Mouse (Mus musculus) intestine, embryonic 15.5 days (tissue): ENCODE measurements around the gene Mxd1. TPM values are rescaled to one million over a fixed set of nuclear protein-coding genes. Genes with fewer than 3 reads are reported as not detected.
A peak's percentile ranks its signal among the peaks of the same experiment; 100 is the strongest.

Source experiments
- ATAC-seq: fragments of 200-750 bp; cut with Nextera tagmentation; 2 replicates; pipeline ENCODE4 v1.8.0; 2017; ENCODE audit warnings: moderate TSS enrichment, moderate library complexity
- H3K27ac ChIP-seq: fragments of 300-500 bp; sonication (generic); 2 replicates; pipeline ENCODE4 v1.5.1; 2015; ENCODE audit warnings: mild to moderate bottlenecking, inconsistent platforms
- H3K27me3 ChIP-seq: fragments of 300-500 bp; sonication (generic); replicated peaks from 2 replicates; pipeline ENCODE4 v1.6.1; 2015; ENCODE audit warnings: inconsistent platforms
- H3K36me3 ChIP-seq: fragments of 300-500 bp; sonication (generic); 2 replicates; pipeline ENCODE4 v1.6.1; 2015; ENCODE audit warnings: inconsistent platforms
- H3K4me1 ChIP-seq: fragments of 300-500 bp; sonication (generic); replicated peaks from 2 replicates; pipeline ENCODE4 v1.6.1; 2015; ENCODE audit warnings: inconsistent platforms
- H3K4me2 ChIP-seq: fragments of 300-500 bp; sonication (generic); replicated peaks from 2 replicates; pipeline ENCODE4 v1.6.1; 2015; ENCODE audit warnings: mild to moderate bottlenecking, inconsistent platforms
- H3K4me3 ChIP-seq: fragments of 300-500 bp; sonication (generic); replicated peaks from 2 replicates; pipeline ENCODE4 v1.5.1; 2015; ENCODE audit warnings: inconsistent platforms
- H3K9ac ChIP-seq: fragments of 300-500 bp; sonication (generic); 2 replicates; pipeline ENCODE4 v1.6.1; 2015; ENCODE audit warnings: inconsistent platforms
- H3K9me3 ChIP-seq: fragments of 300-500 bp; sonication (generic); 2 replicates; pipeline ENCODE4 v1.6.1; 2016; ENCODE audit warnings: inconsistent platforms
- WGBS: fragments of 180-500 bp; shearing (Covaris S2); methylation state at CpG from one replicate; pipeline ENCODE4 v1.1.7; 2015; 5-methylcytosine and 5-hydroxymethylcytosine counted together
- polyA plus RNA-seq: library from polyadenylated mRNA; unstranded; fragments of >200 nt; fragmentation: Nextera tagmentation; extraction: Ambion mirVana; gene quantifications from 2 replicates; pipeline ENCODE4 v1.2.1, GENCODE M21; 2015

The Mxd1 gene
- polyA plus RNA-seq, 1 experiment from 2014 or later, result 13.8 TPM

DNA sequence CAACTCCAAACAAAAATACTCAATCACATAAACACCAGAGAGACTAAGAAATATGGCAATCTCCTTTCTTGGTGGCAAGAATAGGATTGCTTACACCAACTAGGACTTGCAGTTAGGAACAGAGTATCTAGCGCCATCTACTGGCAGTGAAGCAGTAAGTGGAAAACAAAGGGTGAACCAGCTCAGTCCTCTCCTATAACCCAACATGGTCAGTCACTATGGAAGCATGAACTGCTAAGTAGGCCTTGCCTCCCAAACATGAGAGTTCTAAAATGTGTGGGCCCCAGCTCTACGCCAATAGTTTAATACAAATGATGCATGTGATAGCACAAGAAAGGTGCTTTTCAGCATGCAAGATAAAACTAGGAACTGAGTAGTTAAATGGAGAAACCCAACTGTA, 1.9 kb upstream of the Mxd1 start:
- ATAC-seq, result no peak
- H3K27ac ChIP-seq, result no peak overlapping the region
- H3K9me3 ChIP-seq, result no peaks in the 10 kb centered on the region
- H3K4me2 ChIP-seq, result no peak overlapping the region
- WGBS, result 11% methylated on average over 2 of the region's 2 CpGs
- H3K36me3 ChIP-seq, result peaks cover 12% of the 10 kb centered on the region
- H3K9ac ChIP-seq, result no peak overlapping the region
- peaks cover 7% of the 10 kb centered on the region; the same call in 1 of the 2 replicates for H3K4me1 ChIP-seq
- no peak overlapping the region for H3K4me3 ChIP-seq
- H3K27me3 ChIP-seq, result no peaks in the 10 kb centered on the region

DNA sequence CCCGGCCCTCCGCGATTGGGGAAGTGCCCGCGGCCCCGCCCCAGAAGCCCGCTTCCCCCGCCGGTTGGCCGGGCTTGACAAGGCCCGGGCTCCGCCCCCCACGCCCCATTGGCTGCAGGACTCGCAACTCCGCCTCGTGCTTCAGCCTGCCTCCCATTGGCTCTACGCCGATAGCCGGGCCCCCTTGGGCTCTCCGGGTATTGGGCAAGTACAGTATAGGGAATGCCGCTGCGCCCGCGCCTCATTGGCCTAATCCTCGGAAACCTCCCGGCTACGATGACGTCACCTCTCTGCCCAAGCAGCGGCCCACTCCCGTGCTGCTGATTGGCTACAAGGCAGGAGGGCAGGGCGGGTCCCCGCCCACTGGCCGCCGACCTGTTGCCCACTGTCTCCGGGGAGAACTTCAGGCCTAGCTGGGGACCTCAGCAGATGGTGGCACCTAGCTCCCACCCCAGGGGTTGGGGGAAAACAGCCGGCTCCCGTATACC, 323 bp upstream of the Mxd1 start:
- under 1% methylated on average over 37 of the region's 37 CpGs for WGBS

DNA sequence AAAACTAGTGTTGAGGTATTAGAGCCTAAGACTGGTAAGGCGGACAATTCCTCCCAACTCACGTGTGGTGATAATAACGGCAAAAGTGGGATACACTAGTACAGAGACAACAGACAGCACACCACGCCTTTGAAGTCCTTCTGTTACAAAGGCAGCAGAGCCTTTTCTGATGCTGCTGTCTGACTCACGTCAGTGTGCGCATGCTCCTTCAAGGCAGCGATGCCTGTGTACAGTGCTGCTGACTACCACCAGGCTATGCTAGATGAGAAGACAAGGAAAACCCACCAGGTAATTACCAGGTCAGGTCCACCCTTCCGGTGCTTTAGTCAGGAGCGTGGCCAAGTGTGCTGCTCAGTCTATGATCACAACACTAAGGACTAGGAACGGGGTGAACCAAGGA, 1.9 kb downstream of the Mxd1 start:
- no peaks in the 10 kb centered on the region for H3K9me3 ChIP-seq
- H3K4me2 ChIP-seq, result peak overlapping the region; percentile 87; the same call in 1 of the 2 replicates
- H3K4me1 ChIP-seq, result peaks cover 7% of the 10 kb centered on the region; the same call in 1 of the 2 replicates
- peaks cover 14% of the 10 kb centered on the region; the same call in 1 of the 2 replicates for H3K36me3 ChIP-seq
- no peak overlapping the region for H3K27ac ChIP-seq
- ATAC-seq, result no peak
- WGBS, result 92% methylated on average over 10 of the region's 10 CpGs
- H3K27me3 ChIP-seq, result no peaks in the 10 kb centered on the region
- no peak overlapping the region; the same call in 1 of the 2 replicates for H3K9ac ChIP-seq
- H3K4me3 ChIP-seq, result no peak overlapping the region

More for the DNA sequence above, 323 bp upstream of the Mxd1 start:
- H3K4me1 ChIP-seq, result peaks cover 7% of the 10 kb centered on the region; the same call in 1 of the 2 replicates
- H3K9me3 ChIP-seq, result no peaks in the 10 kb centered on the region
- peak overlapping the region; percentile 86 for H3K4me2 ChIP-seq
- ATAC-seq, result peak; percentile 100
- H3K4me3 ChIP-seq, result peak overlapping the region; percentile 97
- H3K9ac ChIP-seq, result peak overlapping the region; percentile 83
- H3K27me3 ChIP-seq, result no peaks in the 10 kb centered on the region
- H3K36me3 ChIP-seq, result peaks cover 12% of the 10 kb centered on the region; the same call in 1 of the 2 replicates
- peak overlapping the region; percentile 66 for H3K27ac ChIP-seq

DNA sequence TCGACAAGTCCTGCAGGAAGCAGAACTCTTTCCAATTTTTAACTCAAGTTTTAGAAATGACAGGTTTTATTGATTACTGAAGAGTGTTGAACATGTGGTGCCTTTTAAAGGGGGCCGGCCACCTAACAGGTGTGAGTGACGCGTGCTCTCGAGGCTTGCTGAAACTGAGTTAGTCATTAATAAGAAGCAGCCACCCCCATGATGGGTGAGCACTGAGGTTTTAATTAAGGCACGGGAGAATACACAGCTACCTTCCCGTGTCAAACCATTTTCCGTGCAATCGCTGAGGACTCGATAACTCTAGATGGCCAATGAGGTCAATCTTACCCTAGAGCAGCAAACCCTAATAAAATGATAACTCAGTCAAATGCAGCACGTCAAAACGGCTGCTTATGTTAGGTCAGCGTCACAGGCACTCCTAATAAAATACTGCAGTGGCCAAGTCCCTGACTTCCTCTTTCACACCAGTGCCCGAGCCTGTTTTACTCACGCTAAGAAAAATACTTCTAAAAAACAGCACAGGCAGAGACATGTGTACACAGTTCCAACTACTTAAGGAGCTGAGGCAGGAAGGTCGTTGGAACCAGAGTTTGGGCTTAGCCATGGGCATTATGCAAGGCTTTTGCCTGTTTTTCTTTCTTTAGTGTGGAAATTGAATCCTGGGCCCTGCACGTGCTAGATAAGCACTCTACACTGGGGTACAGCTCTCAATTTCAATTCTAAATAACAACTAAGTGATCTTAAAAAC, 3.2 kb downstream of the Mxd1 start:
- 80% methylated on average over 17 of the region's 17 CpGs for WGBS
- H3K4me3 ChIP-seq, result no peak overlapping the region
- no peak overlapping the region for H3K9ac ChIP-seq
- H3K4me2 ChIP-seq, result no peak overlapping the region
- H3K36me3 ChIP-seq, result peaks cover 19% of the 10 kb centered on the region
- no peaks in the 10 kb centered on the region for H3K9me3 ChIP-seq
- no peak overlapping the region for H3K27ac ChIP-seq
- peaks cover 7% of the 10 kb centered on the region; the same call in 1 of the 2 replicates for H3K4me1 ChIP-seq
- ATAC-seq, result no peak
- no peaks in the 10 kb centered on the region for H3K27me3 ChIP-seq

DNA sequence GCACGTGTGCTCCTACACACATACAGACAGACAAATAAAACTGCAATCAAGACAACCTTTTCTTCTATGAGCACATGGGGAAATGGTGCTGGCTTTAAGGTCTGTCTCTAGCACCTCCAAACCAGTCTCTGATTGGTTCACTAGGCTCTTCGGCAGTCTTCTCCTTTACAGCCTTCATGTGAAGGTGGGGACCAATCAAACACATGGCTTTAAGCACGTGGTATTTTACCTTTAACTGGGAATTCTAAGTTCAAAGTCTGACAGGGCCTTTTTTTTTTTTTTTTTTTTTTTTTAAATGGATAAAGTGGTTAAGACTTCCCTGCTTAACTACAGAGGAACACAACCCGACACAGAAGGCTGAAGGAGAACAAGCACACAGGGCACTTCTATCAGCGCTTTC, 3.9 kb downstream of the Mxd1 start:
- Histone ChIP-seq H3K4me1 (peaks cover 7% of the 10 kb centered on the region; the same call in 1 of the 2 replicates), H3K9me3 (no peaks in the 10 kb centered on the region), H3K9ac (no peak overlapping the region), H3K27ac (no peak overlapping the region), H3K4me2 (no peak overlapping the region), H3K36me3 (peaks cover 19% of the 10 kb centered on the region), H3K27me3 (no peaks in the 10 kb centered on the region), H3K4me3 (no peak overlapping the region)
- 68% methylated on average over 5 of the region's 5 CpGs for WGBS
- no peak for ATAC-seq

DNA sequence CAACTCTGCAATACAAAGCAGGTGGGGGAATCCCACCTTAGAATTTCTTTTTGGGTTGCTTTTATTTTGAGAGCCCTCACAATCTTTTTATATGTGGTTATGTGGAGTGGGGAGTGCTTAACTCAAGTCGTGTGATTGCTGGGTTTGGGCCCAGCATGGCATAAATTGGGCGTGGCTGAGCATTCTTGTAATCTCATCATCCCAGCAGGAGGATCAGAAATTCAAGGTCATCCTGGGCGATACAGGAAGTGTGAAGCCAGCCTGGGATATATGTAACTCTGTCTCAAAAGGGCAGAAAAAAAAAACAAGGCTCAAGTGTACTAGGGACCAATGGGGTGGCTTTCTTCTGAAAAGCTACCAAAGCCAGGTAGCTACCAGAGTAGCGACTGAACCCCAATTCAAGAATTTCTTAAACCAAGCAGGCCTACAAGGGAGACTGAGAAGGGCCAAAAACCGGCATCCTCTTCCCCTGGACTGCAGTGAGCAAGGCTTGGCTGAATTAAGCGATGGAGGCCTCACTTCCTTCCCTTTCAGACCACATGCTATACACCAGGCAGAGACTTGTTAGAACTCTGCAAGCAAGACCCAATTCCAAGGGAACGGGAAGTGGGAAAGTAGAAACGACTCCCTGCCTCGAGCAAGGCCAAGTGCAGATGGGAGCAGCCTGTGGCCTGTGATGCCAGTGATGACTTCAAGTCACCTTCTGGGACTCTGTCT, 8.6 kb downstream of the Mxd1 start:
- 72% methylated on average over 9 of the region's 9 CpGs for WGBS
- H3K4me2 ChIP-seq, result no peak overlapping the region
- no peak overlapping the region for H3K4me3 ChIP-seq
- no peaks in the 10 kb centered on the region for H3K27me3 ChIP-seq
- H3K9me3 ChIP-seq, result no peaks in the 10 kb centered on the region
- peaks cover 19% of the 10 kb centered on the region for H3K36me3 ChIP-seq
- no peak overlapping the region for H3K27ac ChIP-seq
- no peak overlapping the region for H3K9ac ChIP-seq
- H3K4me1 ChIP-seq, result no peaks in the 10 kb centered on the region
- ATAC-seq, result no peak

DNA sequence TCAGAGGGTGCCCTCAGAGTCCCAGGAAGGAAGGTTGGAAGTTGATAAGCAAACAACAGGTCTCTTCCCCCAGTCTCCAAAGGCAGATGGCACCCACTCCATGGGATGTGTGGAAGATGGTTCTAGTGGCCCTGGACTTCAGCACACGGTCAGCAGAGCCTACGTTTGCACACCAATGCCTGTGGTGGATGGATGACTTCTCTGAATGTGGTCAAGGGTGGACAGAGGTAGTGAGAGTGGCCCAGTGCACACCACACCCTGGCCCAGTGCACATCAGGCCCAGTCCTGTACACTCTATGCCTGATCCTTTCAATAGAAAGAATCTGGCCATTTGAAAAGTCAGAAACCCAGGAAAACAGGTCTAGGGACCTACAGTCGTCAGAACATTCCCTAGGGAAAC, 10.5 kb downstream of the Mxd1 start:
- Histone ChIP-seq H3K4me2 (no peak overlapping the region), H3K36me3 (peaks cover 12% of the 10 kb centered on the region)
- 83% methylated on average over 3 of the region's 3 CpGs for WGBS

DNA sequence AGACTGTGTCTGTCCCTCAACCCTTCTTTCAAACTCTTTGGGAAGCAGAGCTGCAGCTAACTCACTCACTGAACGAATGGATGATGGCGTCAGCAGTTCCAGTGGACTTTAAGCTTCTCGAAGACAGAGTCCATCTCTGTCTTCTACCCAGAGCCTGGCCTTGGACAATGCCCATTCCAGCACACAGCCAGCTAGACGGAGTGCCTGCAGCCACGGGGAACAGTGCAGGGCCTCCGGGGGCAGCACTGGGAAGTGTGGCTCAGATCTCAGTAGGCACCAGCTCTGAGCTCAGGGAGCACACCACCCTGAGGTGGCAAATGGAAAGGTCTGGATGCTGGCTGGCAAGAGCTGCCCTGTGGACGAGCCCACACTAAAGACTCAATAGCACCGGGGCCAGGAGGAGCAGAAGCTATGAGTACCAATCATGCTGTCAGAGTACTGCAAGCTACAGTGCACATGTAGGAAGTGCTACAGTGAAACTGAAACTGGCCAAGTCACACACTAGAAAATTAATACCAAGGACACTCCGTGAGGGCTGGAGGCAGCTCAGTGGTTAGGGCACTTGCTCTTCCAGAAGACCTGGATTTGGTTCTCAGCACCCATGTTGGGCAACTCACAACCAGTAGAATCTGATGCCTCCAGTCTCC, 14.6 kb downstream of the Mxd1 start:
- Histone ChIP-seq H3K4me3 (no peak overlapping the region), H3K4me2 (no peak overlapping the region), H3K27me3 (no peaks in the 10 kb centered on the region), H3K9ac (no peak overlapping the region), H3K9me3 (no peaks in the 10 kb centered on the region), H3K36me3 (peaks cover 19% of the 10 kb centered on the region), H3K27ac (no peak overlapping the region), H3K4me1 (no peaks in the 10 kb centered on the region)
- 71% methylated on average over 9 of the region's 9 CpGs for WGBS
- ATAC-seq, result peak; percentile 80

More for the DNA sequence above, 10.5 kb downstream of the Mxd1 start:
- H3K27me3 ChIP-seq, result no peaks in the 10 kb centered on the region
- H3K27ac ChIP-seq, result no peak overlapping the region
- no peak for ATAC-seq
- H3K9me3 ChIP-seq, result no peaks in the 10 kb centered on the region
- H3K4me1 ChIP-seq, result no peaks in the 10 kb centered on the region
- H3K4me3 ChIP-seq, result no peak overlapping the region
- H3K9ac ChIP-seq, result no peak overlapping the region

DNA sequence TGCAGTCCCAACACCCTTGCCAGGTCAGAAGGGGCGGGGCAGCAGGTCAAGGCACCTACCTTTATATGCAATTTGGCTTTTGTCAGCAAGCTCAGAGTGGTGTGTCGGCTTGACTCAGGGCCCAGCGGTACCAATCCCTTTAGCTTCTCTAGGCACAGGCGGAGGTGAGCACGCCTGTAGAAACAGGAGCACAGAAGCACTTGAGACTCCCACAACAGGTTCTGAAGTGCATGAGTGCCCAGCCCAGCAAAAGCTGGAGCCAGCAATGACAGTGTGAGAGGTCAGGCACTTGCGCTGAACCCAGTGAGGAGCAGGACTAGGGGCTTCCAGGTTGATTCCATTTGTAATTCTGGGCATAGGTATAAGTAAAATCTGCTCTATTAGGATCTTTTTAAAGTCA, 15.9 kb downstream of the Mxd1 start:
- no peak overlapping the region for H3K27ac ChIP-seq
- WGBS, result 89% methylated on average over 6 of the region's 6 CpGs
- no peak for ATAC-seq
- no peak overlapping the region for H3K4me2 ChIP-seq
- no peaks in the 10 kb centered on the region for H3K4me1 ChIP-seq
- H3K27me3 ChIP-seq, result no peaks in the 10 kb centered on the region
- H3K4me3 ChIP-seq, result no peak overlapping the region
- no peaks in the 10 kb centered on the region for H3K9me3 ChIP-seq
- no peak overlapping the region for H3K9ac ChIP-seq
- H3K36me3 ChIP-seq, result peaks cover 20% of the 10 kb centered on the region

DNA sequence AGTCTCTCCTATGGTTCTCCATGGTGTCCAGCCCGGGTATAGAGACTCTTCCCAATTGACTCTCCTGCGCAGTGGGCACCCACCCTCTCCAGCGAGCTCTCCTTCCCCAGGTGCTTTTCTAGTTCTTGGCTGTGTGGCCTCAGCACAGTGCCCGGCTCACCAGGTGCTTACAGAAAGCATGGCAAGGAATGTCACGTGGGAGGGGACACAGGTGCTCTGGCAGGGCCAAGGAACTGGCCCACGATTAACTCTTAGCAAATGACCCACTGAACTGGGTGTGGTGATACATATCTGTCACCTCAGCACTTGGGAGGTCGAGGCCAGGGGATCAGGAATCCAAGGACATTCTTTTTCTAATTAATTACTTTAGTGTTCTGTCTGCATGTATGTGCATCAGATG, 22.8 kb downstream of the Mxd1 start:
- peaks cover 18% of the 10 kb centered on the region for H3K36me3 ChIP-seq
- peak; percentile 63 for ATAC-seq
- H3K27ac ChIP-seq, result no peak overlapping the region
- H3K4me2 ChIP-seq, result no peak overlapping the region
- 67% methylated on average over 7 of the region's 7 CpGs for WGBS
- H3K27me3 ChIP-seq, result no peaks in the 10 kb centered on the region
- H3K9ac ChIP-seq, result no peak overlapping the region
- H3K4me3 ChIP-seq, result no peak overlapping the region
- H3K4me1 ChIP-seq, result 0 out of 2 replicates have a peak, but pooled peaks cover 3% of the 10 kb centered on the region
- H3K9me3 ChIP-seq, result no peaks in the 10 kb centered on the region

DNA sequence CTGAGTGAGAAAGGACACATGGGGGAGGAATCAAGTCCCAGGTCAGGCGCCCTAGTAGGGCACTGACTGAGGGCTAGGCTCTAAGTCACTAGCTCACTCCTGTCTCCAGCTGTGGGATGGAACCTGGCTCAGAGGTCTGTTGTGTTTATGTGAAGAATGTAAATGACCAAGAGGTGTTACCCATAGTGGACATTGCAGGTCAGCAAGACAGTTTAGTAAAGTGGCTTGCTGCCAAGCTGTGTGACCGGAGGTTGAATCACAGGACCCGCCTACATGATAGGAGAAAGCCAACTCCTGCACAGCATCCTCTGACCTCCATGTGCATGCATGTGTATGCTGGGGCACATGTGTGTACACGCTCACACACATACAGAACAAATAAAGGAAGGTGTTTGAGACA, 23.4 kb downstream of the Mxd1 start:
- 0 out of 2 replicates have a peak, but pooled peaks have one; percentile 27 for ATAC-seq

More for the DNA sequence above, 23.4 kb downstream of the Mxd1 start:
- Histone ChIP-seq H3K9ac (no peak overlapping the region), H3K4me2 (no peak overlapping the region), H3K9me3 (no peaks in the 10 kb centered on the region), H3K27ac (no peak overlapping the region), H3K4me3 (no peak overlapping the region), H3K36me3 (peaks cover 13% of the 10 kb centered on the region), H3K27me3 (no peaks in the 10 kb centered on the region), H3K4me1 (0 out of 2 replicates have a peak, but pooled peaks cover 6% of the 10 kb centered on the region)
- WGBS, result 72% methylated on average over 4 of the region's 4 CpGs
